Mouse (Mus musculus) B cell, adult 2 months (primary cell): ENCODE results near the gene Il13.

Experiments
- DNase-seq, 2 experiments: peaks; one replicate each; pipeline ENCODE4 v3.0.0; 2022

The Il13 gene

GRCm38 (mm10) chr11:53627859-53628258 is 6.6 kb downstream of the Il13 start:
- DNase-seq: peak; percentile 73 to 78

GRCm38 (mm10) chr11:53626802-53627373 is 7.6 kb downstream of the Il13 start:
- DNase-seq: no peak

- no peak for DNase-seq
These were observed 10.4 kb downstream of the Il13 start for GRCm38 (mm10) chr11:53624124-53624523.

- no peak for DNase-seq
These were observed 10.9 kb downstream of the Il13 start for GRCm38 (mm10) chr11:53623573-53623972.

- no peak for DNase-seq
These were observed 12.1 kb downstream of the Il13 start for GRCm38 (mm10) chr11:53622440-53622806.

- DNase-seq: no peak
These were observed 12.7 kb downstream of the Il13 start for GRCm38 (mm10) chr11:53621582-53622439.

- DNase-seq: no peak
These were observed 14.4 kb downstream of the Il13 start for GRCm38 (mm10) chr11:53620094-53620493.

GRCm38 (mm10) chr11:53619428-53619827 is 15.1 kb downstream of the Il13 start:
- no peak for DNase-seq

- DNase-seq: no peak
These were observed 15.8 kb downstream of the Il13 start, which contains the start of gene Il4 for GRCm38 (mm10) chr11:53618619-53619198. Il4 (minus strand) TSS chr11:53618669.

- no peak for DNase-seq
These were observed 16.9 kb downstream of the Il13 start for GRCm38 (mm10) chr11:53617562-53618109.

GRCm38 (mm10) chr11:53616748-53617558 is 17.5 kb downstream of the Il13 start:
- no peak for DNase-seq

GRCm38 (mm10) chr11:53615575-53615974 is 18.9 kb downstream of the Il13 start:
- DNase-seq: no peak

GRCm38 (mm10) chr11:53615172-53615571 is 19.3 kb downstream of the Il13 start:
- DNase-seq: no peak

GRCm38 (mm10) chr11:53609672-53610071 is 24.8 kb downstream of the Il13 start:
- DNase-seq: no peak

- no peak for DNase-seq
These were observed 25.3 kb downstream of the Il13 start for GRCm38 (mm10) chr11:53609231-53609630.

- no peak for DNase-seq
These were observed 28.9 kb downstream of the Il13 start for GRCm38 (mm10) chr11:53605609-53606008.

- no peak for DNase-seq
These were observed 29.5 kb downstream of the Il13 start for GRCm38 (mm10) chr11:53604983-53605382.

GRCm38 (mm10) chr11:53591116-53591515 is 43.4 kb downstream of the Il13 start:
- DNase-seq: no peak

- peak; percentile 83 to 84 for DNase-seq
These were observed 44.1 kb downstream of the Il13 start for GRCm38 (mm10) chr11:53590368-53590768.

- DNase-seq: no peak
These were observed 46.2 kb downstream of the Il13 start for GRCm38 (mm10) chr11:53588279-53588678.

- no peak for DNase-seq
These were observed 49.0 kb downstream of the Il13 start for GRCm38 (mm10) chr11:53585510-53585909.

- DNase-seq: peak; percentile 7 to 21
These were observed 49.7 kb downstream of the Il13 start for GRCm38 (mm10) chr11:53584849-53585248.

GRCm38 (mm10) chr11:53583151-53583550 is 51.4 kb downstream of the Il13 start:
- no peak for DNase-seq
